In genomic region chr2:60877543-60878386, GRCm38 (mm10) we compare ENCODE assay signal across 9 mouse cellular contexts.
A peak's percentile ranks its signal among the peaks of the same experiment; 100 is the strongest.
DNase-seq lines count a peak whose midpoint lies in the region; ATAC-seq and TF ChIP-seq lines count a peak whose summit lies in the region.
"Had no signal": no experiment of that assay in that cellular context is flagged by ENCODE, and none has a peak within 500 bp of the region (broad histone marks: within the 10 kb centered on the region; RNA-seq: fewer than 3 reads in every experiment).

No protein-coding gene starts in this region.

- H3K4me3 ChIP-seq in kidney, embryonic 16.5 days (ENCODE audit: low read length) = no peak overlapping the region
- H3K4me3 ChIP-seq in kidney, embryonic 14.5 days (ENCODE audit: low read length) = no peak overlapping the region
- H3K4me3 ChIP-seq in G1E (ENCODE audit: low read depth, low read length) = peak overlapping the region; percentile 27; the same call in 1 of the 2 replicates
- H3K4me3 ChIP-seq in myocyte = peak overlapping the region; percentile 51
- H3K4me3 ChIP-seq in hindbrain, embryonic 16.5 days (ENCODE audit: low read length) = no peak overlapping the region
- H3K4me3 ChIP-seq: forebrain, embryonic 12.5 days had no signal

- H3K79me2 ChIP-seq in myocyte (ENCODE audit: control insufficient read depth, insufficient read depth) = peaks cover 88% of the 10 kb centered on the region

- H3K4me2 ChIP-seq in kidney, embryonic 16.5 days (replicated peaks; ENCODE audit: low read depth, low read length) = peak overlapping the region; percentile 5; the same call in 1 of the 2 replicates
- no peak overlapping the region for H3K4me2 ChIP-seq in kidney, embryonic 14.5 days (replicated peaks; ENCODE audit: low read depth, low read length)
- peak overlapping the region; percentile 95 for H3K4me2 ChIP-seq in myocyte (ENCODE audit: low read depth)
- no peak overlapping the region for H3K4me2 ChIP-seq in hindbrain, embryonic 16.5 days (ENCODE audit: low read length)
- H3K4me2 ChIP-seq: forebrain, embryonic 12.5 days had no signal

- ATAC-seq in kidney, embryonic 16.5 days (ENCODE audit: low FRiP score, low TSS enrichment) = no peak
- ATAC-seq in kidney, embryonic 14.5 days (ENCODE audit: low FRiP score, low TSS enrichment) = no peak
- no peak for ATAC-seq in G1E (ENCODE audit: extremely low read depth, insufficient number of reproducible peaks, low FRiP score, poor library complexity, severe bottlenecking)
- ATAC-seq in granulocyte monocyte progenitor cell, adult 5-6 weeks (replicated peaks; ENCODE audit: poor library complexity, severe bottlenecking) = peak; percentile 69
- no peak for ATAC-seq in hindbrain, embryonic 16.5 days

- 59% methylated on average over 14 of the region's 14 CpGs for WGBS in kidney, embryonic 16.5 days
- WGBS in kidney, embryonic 14.5 days = 53% methylated on average over 14 of the region's 14 CpGs
- WGBS in hindbrain, embryonic 16.5 days = 77% methylated on average over 14 of the region's 14 CpGs

- no peaks in the 10 kb centered on the region for H3K27me3 ChIP-seq in kidney, embryonic 16.5 days (ENCODE audit: insufficient read depth, low read length)
- H3K27me3 ChIP-seq in kidney, embryonic 14.5 days (ENCODE audit: control insufficient read depth, insufficient read depth, low read length) = no peaks in the 10 kb centered on the region
- H3K27me3 ChIP-seq in G1E (ENCODE audit: insufficient read depth, low read length) (no peaks in the 10 kb centered on the region), myocyte (ENCODE audit: control insufficient read depth, insufficient read depth, insufficient read length) (no peaks in the 10 kb centered on the region)
- H3K27me3 ChIP-seq in hindbrain, embryonic 16.5 days (replicated peaks; ENCODE audit: control insufficient read depth, insufficient read depth, low read length) = no peaks in the 10 kb centered on the region

- peaks cover 59% of the 10 kb centered on the region for H3K4me1 ChIP-seq in kidney, embryonic 16.5 days (ENCODE audit: insufficient read depth, low read length)
- peaks cover 28% of the 10 kb centered on the region for H3K4me1 ChIP-seq in kidney, embryonic 14.5 days (ENCODE audit: control insufficient read depth, insufficient read depth, low read length)
- H3K4me1 ChIP-seq in G1E (ENCODE audit: insufficient read depth, low read depth, low read length) = peaks cover 82% of the 10 kb centered on the region
- H3K4me1 ChIP-seq in hindbrain, embryonic 16.5 days (ENCODE audit: control insufficient read depth, insufficient read depth, low read depth, low read length) = peaks cover 11% of the 10 kb centered on the region

- no peak overlapping the region for H3K9ac ChIP-seq in kidney, embryonic 16.5 days (replicated peaks; ENCODE audit: low read length)
- H3K9ac ChIP-seq in kidney, embryonic 14.5 days (ENCODE audit: low read depth, low read length) = no peak overlapping the region
- H3K9ac ChIP-seq in hindbrain, embryonic 16.5 days (ENCODE audit: low read depth, low read length) = no peak overlapping the region
- H3K9ac ChIP-seq: forebrain, embryonic 12.5 days had no signal

- no peak for TF ChIP-seq CTCF in G1E (IDR thresholded peaks at IDR 0.05; ENCODE audit: low read depth, low read length)

- DNase-seq in G1E (ENCODE audit: low spot score) = no peak
- no peak for DNase-seq in c-Kit-positive CD71-positive TER-119-positive erythroid progenitor cells, embryonic 14.5 days (ENCODE audit: low spot score)
- DNase-seq in cerebellum, adult 11-12 months = no peak

- TF ChIP-seq POLR2A in myocyte (IDR thresholded peaks at IDR 0.05; ENCODE audit: insufficient read length, low read depth) = no peak

- H3K36me3 ChIP-seq in kidney, embryonic 16.5 days (ENCODE audit: insufficient read depth, low read length) = peaks cover 6% of the 10 kb centered on the region; the same call in 1 of the 2 replicates
- H3K36me3 ChIP-seq in kidney, embryonic 14.5 days (ENCODE audit: control insufficient read depth, insufficient read depth, low read length) = no peaks in the 10 kb centered on the region; the same call in 1 of the 2 replicates
- H3K36me3 ChIP-seq in G1E (replicated peaks) = peaks cover 41% of the 10 kb centered on the region
- no peaks in the 10 kb centered on the region for H3K36me3 ChIP-seq in myocyte (ENCODE audit: control insufficient read depth, insufficient read depth)
- H3K36me3 ChIP-seq in hindbrain, embryonic 16.5 days (ENCODE audit: control insufficient read depth, insufficient read depth, low read length) = no peaks in the 10 kb centered on the region
- H3K36me3 ChIP-seq: forebrain, embryonic 12.5 days had no signal

- H3ac ChIP-seq in myocyte (ENCODE audit: control insufficient read depth, insufficient read length) = no peak overlapping the region

- H3K9me3 ChIP-seq in kidney, embryonic 16.5 days (ENCODE audit: low read length) = no peaks in the 10 kb centered on the region
- no peaks in the 10 kb centered on the region for H3K9me3 ChIP-seq in kidney, embryonic 14.5 days (ENCODE audit: control insufficient read depth, low read length)
- H3K9me3 ChIP-seq in G1E (replicated peaks) = no peaks in the 10 kb centered on the region
- no peaks in the 10 kb centered on the region for H3K9me3 ChIP-seq in hindbrain, embryonic 16.5 days (ENCODE audit: control insufficient read depth, low read length)
- H3K9me3 ChIP-seq: forebrain, embryonic 12.5 days had no signal

- H3K27ac ChIP-seq in kidney, embryonic 16.5 days (ENCODE audit: low read length) = peak overlapping the region; percentile 29; the same call in 1 of the 2 replicates
- no peak overlapping the region for H3K27ac ChIP-seq in kidney, embryonic 14.5 days (ENCODE audit: low read depth, low read length)
- H3K27ac ChIP-seq in hindbrain, embryonic 16.5 days (ENCODE audit: low read depth, low read length) = no peak overlapping the region
- H3K27ac ChIP-seq: forebrain, embryonic 12.5 days had no signal

TF ChIP-seq in myocyte, 11 proteins besides CTCF, POLR2A, EP300 and RAD21:
- TF ChIP-seq MYOG (IDR thresholded peaks at IDR 0.05; ENCODE audit: control insufficient read depth in 1 of 3, insufficient read depth in 1 of 3, insufficient read length in 2 of 3, low read depth in 2 of 3) (no peak), CEBPB (IDR thresholded peaks at IDR 0.05; ENCODE audit: insufficient read depth, poor library complexity, severe bottlenecking) (no peak), E2F4 (IDR thresholded peaks at IDR 0.05; ENCODE audit: insufficient read depth) (no peak), USF1 (IDR thresholded peaks at IDR 0.05; ENCODE audit: low read depth) (no peak), MYOD1 (IDR thresholded peaks at IDR 0.05; ENCODE audit: control insufficient read depth in 1 of 3, insufficient read length in 2 of 3, low read depth in 2 of 3) (no peak), MAX (IDR thresholded peaks at IDR 0.05; ENCODE audit: low read depth) (no peak), TCF3 (IDR thresholded peaks at IDR 0.05; ENCODE audit: insufficient read length, low read depth) (no peak), TCF12 (IDR thresholded peaks at IDR 0.05; ENCODE audit: insufficient read depth, poor library complexity, severe bottlenecking) (no peak), POLR2AphosphoS2 (IDR thresholded peaks at IDR 0.05; ENCODE audit: insufficient read length, low read depth) (no peak), SRF (IDR thresholded peaks at IDR 0.05; ENCODE audit: control insufficient read depth, insufficient read length, low read depth) (no peak), REST (IDR thresholded peaks at IDR 0.05; ENCODE audit: insufficient read depth, insufficient read length) (no peak)

Comparison
In these comparisons a context has a peak if more than half of its experiments do, and no peak if none do; other contexts are left out.
1. H3K4me2 ChIP-seq: peak in kidney, embryonic 16.5 days (single experiment) and myocyte (single experiment); none in kidney, embryonic 14.5 days (single experiment) and hindbrain, embryonic 16.5 days (single experiment).
2. H3K4me3 ChIP-seq: peak in G1E (single experiment) and myocyte (single experiment); none in kidney, embryonic 16.5 days (single experiment), kidney, embryonic 14.5 days (single experiment) and hindbrain, embryonic 16.5 days (single experiment).